Mouse (Mus musculus) embryo, embryonic 10.5 days (tissue): Measurements from ENCODE around the gene Slc25a36.

ENCODE experiments used
- DNase-seq: peaks from one replicate; pipeline ENCODE4 v3.0.0-alpha.2; 2015; ENCODE audit warnings: low spot score

Gene Slc25a36

DNA sequence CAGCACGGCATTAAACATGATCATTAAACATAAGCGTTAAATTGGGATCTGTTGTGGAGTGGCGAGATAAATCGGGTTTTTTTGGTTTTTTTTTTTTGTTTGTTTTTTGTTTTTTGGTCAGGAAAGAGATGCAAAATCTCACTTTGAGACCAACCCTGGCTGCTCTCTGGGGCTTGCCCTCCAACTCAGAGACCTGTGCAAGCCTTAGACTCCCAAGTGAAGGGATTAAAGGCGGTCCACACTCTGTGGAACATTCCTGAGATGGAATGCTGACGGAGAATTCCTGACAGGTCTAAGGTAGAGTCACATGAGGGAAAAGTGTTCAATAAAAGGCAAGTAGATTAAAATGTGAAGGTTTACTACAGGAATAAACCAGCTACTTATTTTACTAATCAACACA lies 549 bp upstream of the Slc25a36 start:
- no peak for DNase-seq

GRCm38 (mm10) chr9:97106481-97107160 lies 4.3 kb downstream of the Slc25a36 start:
- no peak for DNase-seq

DNA sequence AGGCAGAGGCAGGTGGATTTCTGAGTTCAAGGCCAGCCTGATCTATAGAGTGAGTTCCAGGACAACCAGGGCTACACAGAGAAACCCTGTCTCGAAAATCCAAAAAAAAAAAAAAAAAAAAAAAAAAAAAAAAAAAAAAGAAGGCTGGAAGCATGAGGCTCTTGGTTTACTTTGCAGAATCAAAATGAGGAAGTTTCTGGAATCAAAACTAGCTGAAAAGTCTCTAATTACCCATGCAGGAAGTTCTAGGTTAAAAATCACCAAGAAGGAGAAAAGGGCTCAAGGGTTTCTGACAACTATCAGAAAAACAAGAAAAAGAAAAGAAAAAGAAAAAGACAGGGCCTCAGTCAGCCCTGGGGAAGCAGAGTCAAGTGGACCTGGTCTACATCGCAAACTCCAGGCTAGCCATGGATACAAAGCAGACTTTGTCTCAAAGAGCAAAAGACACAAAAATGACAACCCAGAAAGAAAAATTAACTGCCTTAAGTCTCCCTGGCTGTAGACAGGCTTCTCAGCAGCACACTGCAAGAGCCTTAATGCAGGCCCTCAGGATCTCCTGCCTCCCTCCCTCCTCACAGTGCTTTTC lies 5.5 kb downstream of the Slc25a36 start:
- no peak for DNase-seq

GRCm38 (mm10) chr9:97103376-97104061 lies 7.4 kb downstream of the Slc25a36 start:
- DNase-seq: no peak

- no peak for DNase-seq
Observed at GRCm38 (mm10) chr9:97098985-97099384, 12.0 kb downstream of the Slc25a36 start.

DNA sequence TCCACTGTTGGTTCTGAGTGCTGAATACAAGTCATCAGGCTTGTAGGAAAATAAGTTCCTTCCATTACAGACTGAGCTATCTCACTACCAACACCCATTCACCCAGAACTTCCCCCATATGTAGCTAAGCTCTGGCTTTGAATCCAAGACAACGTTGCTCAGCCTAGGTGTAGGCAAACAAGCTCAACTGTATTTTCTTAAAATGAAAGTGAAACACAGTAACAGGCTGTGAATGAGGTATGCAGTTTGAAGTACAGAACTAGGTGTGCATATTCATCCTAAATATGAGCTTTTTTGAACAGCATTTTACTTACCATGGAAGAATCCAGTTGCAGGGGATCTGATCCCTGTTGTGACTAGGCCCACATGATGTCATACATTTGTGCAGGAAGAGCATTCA lies 14.8 kb downstream of the Slc25a36 start:
- no peak for DNase-seq

DNA sequence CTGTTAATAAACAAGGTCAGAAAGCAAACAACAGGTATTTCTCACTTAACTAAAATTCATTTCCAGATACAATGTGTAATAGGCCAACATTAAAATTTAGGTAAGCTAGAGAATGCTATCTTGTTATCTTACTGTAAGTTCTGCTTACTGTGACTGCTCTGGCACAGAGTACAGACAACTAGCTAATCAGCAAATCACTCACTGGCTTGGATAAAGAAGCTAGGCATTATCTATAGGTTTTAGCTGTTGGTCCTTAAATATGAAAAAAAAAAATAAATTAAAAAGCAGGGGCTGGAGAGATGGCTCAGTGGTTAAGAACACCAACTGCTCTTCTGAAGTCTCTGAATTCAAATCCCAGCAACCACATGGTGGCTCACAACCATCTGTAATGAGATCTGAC lies 23.1 kb downstream of the Slc25a36 start:
- DNase-seq: no peak

DNA sequence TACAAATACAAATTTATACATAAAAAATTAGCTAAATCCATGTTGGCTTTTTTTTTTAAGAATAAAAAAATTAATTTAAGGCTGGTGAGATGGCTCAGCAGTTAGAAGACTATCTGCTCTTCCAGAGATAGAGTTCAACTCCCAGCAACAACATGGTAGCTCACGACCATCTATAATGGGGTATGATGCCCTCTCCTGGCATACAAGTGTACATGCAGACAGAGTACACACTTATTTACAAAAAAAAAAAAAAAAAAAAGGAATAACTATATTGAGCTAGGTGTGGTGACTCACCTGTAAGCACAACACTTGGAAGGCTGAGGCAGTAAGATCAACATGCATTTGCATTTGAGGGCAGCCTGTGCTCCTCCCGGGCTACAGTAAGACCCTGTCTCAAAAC lies 26.3 kb downstream of the Slc25a36 start:
- DNase-seq: no peak

DNA sequence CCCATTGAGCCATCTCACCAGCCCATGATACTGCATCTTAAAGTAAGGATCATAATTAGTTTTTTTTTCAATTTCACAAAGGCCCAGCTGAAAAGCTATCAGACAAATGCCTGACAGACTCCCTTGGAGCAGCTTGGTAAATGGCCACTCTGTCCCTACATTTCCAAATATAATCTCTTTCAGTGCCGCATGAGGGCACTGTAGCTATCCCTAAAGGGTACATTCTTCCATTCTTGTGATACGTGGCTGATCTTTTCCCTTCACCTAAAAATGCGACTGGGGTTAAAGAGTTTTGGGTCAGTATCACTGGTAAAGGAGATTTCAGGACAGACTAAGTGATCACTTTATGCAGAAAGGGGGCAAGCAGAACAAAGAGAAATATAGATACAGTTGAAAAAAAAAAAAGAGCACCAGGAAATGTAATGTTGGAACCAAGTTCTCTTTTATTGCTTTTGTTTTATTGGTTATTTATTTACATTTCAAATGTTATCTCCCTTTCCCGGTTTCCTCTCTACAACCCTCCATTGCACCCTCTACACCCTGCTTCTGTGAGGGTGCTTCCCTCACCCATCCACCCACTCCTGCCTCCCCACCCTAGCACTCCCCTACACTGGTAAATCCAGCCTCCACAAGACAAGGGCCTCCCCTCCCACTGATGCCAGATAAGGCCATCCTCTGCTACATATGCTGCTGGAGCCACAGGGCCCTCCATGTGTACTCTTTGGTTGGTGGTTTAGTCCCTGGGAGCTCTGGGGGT lies 29.7 kb downstream of the Slc25a36 start:
- no peak for DNase-seq

DNA sequence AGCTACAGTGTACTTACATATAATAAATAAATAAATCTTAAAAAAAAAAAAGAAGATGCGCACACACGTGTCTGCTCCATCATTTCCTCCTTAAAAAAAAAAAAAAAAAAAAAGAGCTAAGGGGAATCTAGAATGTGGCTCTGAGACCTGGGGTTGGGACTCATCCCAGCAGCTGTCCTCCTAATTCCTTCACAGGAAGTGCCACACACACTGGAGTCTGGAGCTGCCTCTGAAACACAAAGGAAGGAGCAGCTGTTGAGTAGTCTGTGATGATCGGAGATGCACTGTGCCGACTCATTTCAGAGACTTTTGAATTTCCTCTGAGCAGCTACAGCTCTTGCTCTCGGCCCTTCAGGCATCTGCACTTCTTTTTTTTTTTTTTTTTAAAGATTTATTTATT lies 41.0 kb downstream of the Slc25a36 start:
- DNase-seq: no peak

- no peak for DNase-seq
Observed at GRCm38 (mm10) chr9:97069466-97069865, 41.5 kb downstream of the Slc25a36 start.

GRCm38 (mm10) chr9:97068201-97069095 lies 42.5 kb downstream of the Slc25a36 start:
- DNase-seq: peak; percentile 97

- DNase-seq: no peak
Observed at GRCm38 (mm10) chr9:97067761-97068160, 43.2 kb downstream of the Slc25a36 start.

DNA sequence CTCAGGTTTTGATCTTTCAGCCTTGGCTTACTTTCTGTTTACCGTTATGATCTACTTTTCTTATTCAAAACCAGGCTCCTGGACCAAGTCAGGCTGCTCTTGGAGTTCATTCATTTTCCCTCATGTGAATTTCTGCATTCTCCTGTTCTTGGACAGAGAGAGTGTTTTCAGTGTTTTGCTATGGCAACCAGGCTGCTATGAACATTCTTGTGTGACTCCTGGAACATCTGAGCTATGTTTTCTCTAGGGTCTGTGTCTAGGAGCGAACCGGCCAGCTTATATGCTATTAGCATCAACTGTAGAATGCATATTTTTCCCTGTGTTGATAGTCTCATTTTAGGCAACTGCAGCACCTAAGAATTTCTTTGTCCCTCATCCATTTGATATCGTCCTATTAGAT lies 45.1 kb downstream of the Slc25a36 start:
- peak; percentile 49 for DNase-seq

GRCm38 (mm10) chr9:97065216-97065615 lies 45.7 kb downstream of the Slc25a36 start:
- no peak for DNase-seq

DNA sequence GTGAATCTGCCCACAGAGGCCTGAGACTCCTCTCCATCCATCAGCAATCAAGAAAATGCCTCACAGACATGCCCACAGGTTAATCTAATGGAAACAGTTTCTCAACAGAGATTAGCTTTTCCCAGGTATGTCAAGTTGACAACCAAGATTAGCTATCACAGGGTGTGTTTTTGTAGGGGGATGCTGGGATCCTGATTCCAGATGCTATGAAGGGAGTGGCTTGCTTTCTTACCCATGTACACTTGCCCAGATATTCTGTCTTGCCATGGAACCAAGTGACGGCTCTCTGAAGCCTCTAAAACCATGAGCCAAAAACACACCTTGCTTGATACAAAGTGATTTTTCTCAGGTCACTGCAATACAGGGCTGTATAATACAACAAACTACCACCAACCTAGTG lies 46.8 kb downstream of the Slc25a36 start:
- no peak for DNase-seq

- DNase-seq: no peak
Observed at GRCm38 (mm10) chr9:97061696-97062095, 49.3 kb downstream of the Slc25a36 start.

DNA sequence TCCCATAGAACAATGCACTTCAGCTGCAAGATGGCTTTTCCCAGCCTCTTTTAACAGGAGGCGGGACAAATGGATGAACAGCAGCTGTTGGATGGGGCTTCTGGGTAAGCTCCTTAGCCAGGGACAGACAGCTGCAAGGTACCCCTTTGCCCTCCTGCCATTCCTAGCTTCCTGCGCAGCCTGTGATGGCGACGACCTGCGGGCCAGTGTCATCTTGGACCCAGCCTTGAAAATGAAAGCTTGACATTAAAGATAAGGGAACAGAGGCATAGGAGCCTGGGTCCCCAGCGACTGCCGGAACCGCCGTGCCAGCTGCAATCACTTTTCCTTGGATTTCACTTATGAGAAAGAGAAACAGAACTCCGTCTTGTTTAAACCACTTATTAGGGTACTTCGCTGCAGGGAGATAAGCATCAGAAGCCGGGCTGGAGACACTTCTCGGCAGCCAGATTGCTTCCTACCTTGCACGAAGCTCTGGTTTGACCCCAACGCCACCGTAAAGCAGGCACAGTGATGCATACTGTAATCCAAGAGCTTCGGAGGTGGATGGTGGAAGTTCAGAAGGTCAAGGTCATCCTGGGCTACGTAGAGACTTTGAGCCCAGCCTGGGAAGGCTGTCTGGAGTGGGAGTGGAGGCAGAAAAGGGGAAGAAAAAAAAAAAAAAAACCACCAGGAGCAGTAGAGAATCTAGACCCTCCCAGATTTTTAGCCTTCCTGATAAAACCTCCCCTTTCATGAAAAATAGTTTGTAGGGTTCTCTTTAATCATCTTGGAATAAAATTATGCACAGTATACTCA lies 54.2 kb downstream of the Slc25a36 start:
- DNase-seq: peak; percentile 53

DNA sequence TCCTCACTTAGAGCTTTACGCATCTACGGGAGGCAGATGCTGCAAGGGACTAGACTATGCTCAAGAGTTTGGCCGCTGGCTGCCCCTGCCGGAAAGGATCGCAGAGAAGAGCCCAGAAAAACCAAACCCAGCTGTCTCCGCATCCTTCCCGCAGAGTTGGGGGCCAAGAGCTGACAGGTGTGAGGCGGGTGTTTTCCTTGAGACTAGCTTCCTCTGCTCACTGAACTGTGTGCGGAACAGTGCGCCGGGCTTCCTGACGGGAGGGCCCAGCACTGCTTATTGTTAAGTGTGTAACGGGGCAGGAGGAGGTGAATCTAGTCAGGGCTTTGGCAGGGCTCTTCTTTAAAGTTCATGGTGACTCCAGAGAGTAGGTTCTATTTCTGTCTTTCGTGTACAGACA lies 55.1 kb downstream of the Slc25a36 start:
- peak; percentile 24 for DNase-seq

DNA sequence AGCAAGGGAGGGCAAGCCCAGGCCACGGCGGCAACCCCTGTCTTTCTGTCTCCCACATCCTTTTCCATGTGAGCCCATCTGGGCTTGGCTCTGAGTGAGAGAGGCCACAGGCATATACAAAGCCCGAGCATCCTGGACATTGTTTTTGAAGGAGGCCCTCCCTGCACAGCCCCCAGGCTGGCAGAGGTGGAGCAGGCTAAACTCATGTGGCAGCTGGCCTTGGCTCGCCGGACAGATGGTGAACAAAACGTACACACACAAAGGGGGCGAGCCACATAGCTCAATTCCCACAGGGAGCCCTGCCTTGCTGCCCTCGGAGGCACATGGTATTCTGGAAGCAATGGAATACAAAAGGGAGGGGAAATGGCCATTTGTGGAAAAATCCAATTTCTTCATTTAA lies 59.8 kb downstream of the Slc25a36 start:
- DNase-seq: peak; percentile 76

GRCm38 (mm10) chr9:97046240-97046639 lies 64.7 kb downstream of the Slc25a36 start:
- no peak for DNase-seq
